Mouse (Mus musculus): ENCODE results near the gene Aimp2. TPM values are rescaled to one million over a fixed set of nuclear protein-coding genes. Genes with fewer than 3 reads are reported as not detected.
A peak's percentile ranks its signal among the peaks of the same experiment; 100 is the strongest.

Aimp2 gene
- polyA plus RNA-seq, 1 experiment from 2014 or later = 120 TPM

- H3K4me3 ChIP-seq (ENCODE audit: low read length) = no peak overlapping the region
- H3K4me2 ChIP-seq (replicated peaks; ENCODE audit: low read depth, low read length) = no peak overlapping the region
- H3K9ac ChIP-seq (ENCODE audit: low read depth, low read length) = no peak overlapping the region
- H3K27ac ChIP-seq (ENCODE audit: low read depth, low read length) = no peak overlapping the region
- no peaks in the 10 kb centered on the region for H3K9me3 ChIP-seq (ENCODE audit: control insufficient read depth, low read length)
- peaks cover under 1% of the 10 kb centered on the region; the same call in 1 of the 2 replicates for H3K4me1 ChIP-seq (ENCODE audit: control insufficient read depth, insufficient read depth, low read length)
- ATAC-seq (ENCODE audit: low FRiP score, low TSS enrichment) = no peak
- 95% methylated on average over 9 of the region's 9 CpGs for WGBS
- H3K36me3 ChIP-seq (ENCODE audit: control insufficient read depth, insufficient read depth, low read length) = peaks cover 47% of the 10 kb centered on the region
- H3K27me3 ChIP-seq (ENCODE audit: control insufficient read depth, insufficient read depth, low read length) = no peaks in the 10 kb centered on the region
Measured at GRCm38 (mm10) chr5:143916221-143916620, 6.6 kb upstream of the Aimp2 start.

- Histone ChIP-seq H3K27ac (ENCODE audit: low read depth, low read length) (peak overlapping the region; percentile 85), H3K27me3 (ENCODE audit: control insufficient read depth, insufficient read depth, low read length) (no peaks in the 10 kb centered on the region)
- no peak for ATAC-seq (ENCODE audit: low FRiP score, low TSS enrichment)
Measured at GRCm38 (mm10) chr5:143908926-143909325, 721 bp downstream of the Aimp2 start.

GRCm38 (mm10) chr5:143906429-143906828 lies 3.2 kb downstream of the Aimp2 start:
- Histone ChIP-seq H3K4me1 (ENCODE audit: control insufficient read depth, insufficient read depth, low read length) (peaks cover 23% of the 10 kb centered on the region), H3K27ac (ENCODE audit: low read depth, low read length) (no peak overlapping the region), H3K36me3 (ENCODE audit: control insufficient read depth, insufficient read depth, low read length) (peaks cover 45% of the 10 kb centered on the region), H3K4me3 (ENCODE audit: low read length) (no peak overlapping the region), H3K9ac (ENCODE audit: low read depth, low read length) (no peak overlapping the region), H3K4me2 (replicated peaks; ENCODE audit: low read depth, low read length) (no peak overlapping the region), H3K27me3 (ENCODE audit: control insufficient read depth, insufficient read depth, low read length) (no peaks in the 10 kb centered on the region), H3K9me3 (ENCODE audit: control insufficient read depth, low read length) (no peaks in the 10 kb centered on the region)
- WGBS = 77% methylated on average over 8 of the region's 8 CpGs
- ATAC-seq (ENCODE audit: low FRiP score, low TSS enrichment) = no peak

More at GRCm38 (mm10) chr5:143908926-143909325, 721 bp downstream of the Aimp2 start:
- no peaks in the 10 kb centered on the region for H3K9me3 ChIP-seq (ENCODE audit: control insufficient read depth, low read length)
- peaks cover 23% of the 10 kb centered on the region for H3K4me1 ChIP-seq (ENCODE audit: control insufficient read depth, insufficient read depth, low read length)
- peaks cover 25% of the 10 kb centered on the region for H3K36me3 ChIP-seq (ENCODE audit: control insufficient read depth, insufficient read depth, low read length)
- H3K9ac ChIP-seq (ENCODE audit: low read depth, low read length) = peak overlapping the region; percentile 70
- H3K4me2 ChIP-seq (replicated peaks; ENCODE audit: low read depth, low read length) = peak overlapping the region; percentile 63
- peak overlapping the region; percentile 69 for H3K4me3 ChIP-seq (ENCODE audit: low read length)
- WGBS = 2% methylated on average over 9 of the region's 9 CpGs

GRCm38 (mm10) chr5:143903813-143904212 lies 5.8 kb downstream of the Aimp2 start:
- peaks cover 70% of the 10 kb centered on the region for H3K36me3 ChIP-seq (ENCODE audit: control insufficient read depth, insufficient read depth, low read length)
- no peaks in the 10 kb centered on the region for H3K27me3 ChIP-seq (ENCODE audit: control insufficient read depth, insufficient read depth, low read length)
- peaks cover 15% of the 10 kb centered on the region for H3K4me1 ChIP-seq (ENCODE audit: control insufficient read depth, insufficient read depth, low read length)
- no peak overlapping the region for H3K9ac ChIP-seq (ENCODE audit: low read depth, low read length)
- WGBS = 91% methylated on average over 4 of the region's 4 CpGs
- no peak overlapping the region for H3K4me2 ChIP-seq (replicated peaks; ENCODE audit: low read depth, low read length)
- H3K4me3 ChIP-seq (ENCODE audit: low read length) = no peak overlapping the region
- H3K9me3 ChIP-seq (ENCODE audit: control insufficient read depth, low read length) = no peaks in the 10 kb centered on the region
- no peak overlapping the region for H3K27ac ChIP-seq (ENCODE audit: low read depth, low read length)
- ATAC-seq (ENCODE audit: low FRiP score, low TSS enrichment) = no peak

- Histone ChIP-seq H3K27me3 (ENCODE audit: control insufficient read depth, insufficient read depth, low read length) (no peaks in the 10 kb centered on the region), H3K9me3 (ENCODE audit: control insufficient read depth, low read length) (no peaks in the 10 kb centered on the region), H3K36me3 (ENCODE audit: control insufficient read depth, insufficient read depth, low read length) (peaks cover 87% of the 10 kb centered on the region), H3K27ac (ENCODE audit: low read depth, low read length) (no peak overlapping the region), H3K9ac (ENCODE audit: low read depth, low read length) (no peak overlapping the region), H3K4me3 (ENCODE audit: low read length) (no peak overlapping the region), H3K4me1 (ENCODE audit: control insufficient read depth, insufficient read depth, low read length) (no peaks in the 10 kb centered on the region), H3K4me2 (replicated peaks; ENCODE audit: low read depth, low read length) (no peak overlapping the region)
- ATAC-seq (ENCODE audit: low FRiP score, low TSS enrichment) = no peak
- WGBS = 74% methylated on average over 3 of the region's 3 CpGs
Measured at GRCm38 (mm10) chr5:143902111-143902510, 7.5 kb downstream of the Aimp2 start.

- H3K4me3 ChIP-seq (ENCODE audit: low read length) = no peak within 1 kb of the TSS
- H3K9ac ChIP-seq (ENCODE audit: low read depth, low read length) = no peak within 1 kb of the TSS
- H3K4me2 ChIP-seq (replicated peaks; ENCODE audit: low read depth, low read length) = no peak within 1 kb of the TSS
- WGBS = 89% methylated on average over 14 of the region's 14 CpGs
- peaks cover 62% of the 10 kb centered on the region for H3K36me3 ChIP-seq (ENCODE audit: control insufficient read depth, insufficient read depth, low read length)
- H3K4me1 ChIP-seq (ENCODE audit: control insufficient read depth, insufficient read depth, low read length) = no peaks in the 10 kb centered on the region
- no peak for ATAC-seq (ENCODE audit: low FRiP score, low TSS enrichment)
- H3K9me3 ChIP-seq (ENCODE audit: control insufficient read depth, low read length) = no peaks in the 10 kb centered on the region
- H3K27me3 ChIP-seq (ENCODE audit: control insufficient read depth, insufficient read depth, low read length) = no peaks in the 10 kb centered on the region
- no peak within 1 kb of the TSS for H3K27ac ChIP-seq (ENCODE audit: low read depth, low read length)
Measured at GRCm38 (mm10) chr5:143897635-143898330, 11.9 kb downstream of the Aimp2 start, which contains the start of gene Ankrd61. Gene Ankrd61 (minus strand): TSS chr5:143897685.

- Histone ChIP-seq H3K36me3 (ENCODE audit: control insufficient read depth, insufficient read depth, low read length) (peaks cover 52% of the 10 kb centered on the region), H3K4me3 (ENCODE audit: low read length) (no peak overlapping the region), H3K27me3 (ENCODE audit: control insufficient read depth, insufficient read depth, low read length) (no peaks in the 10 kb centered on the region), H3K9ac (ENCODE audit: low read depth, low read length) (no peak overlapping the region), H3K4me1 (ENCODE audit: control insufficient read depth, insufficient read depth, low read length) (no peaks in the 10 kb centered on the region), H3K9me3 (ENCODE audit: control insufficient read depth, low read length) (no peaks in the 10 kb centered on the region), H3K4me2 (replicated peaks; ENCODE audit: low read depth, low read length) (no peak overlapping the region), H3K27ac (ENCODE audit: low read depth, low read length) (no peak overlapping the region)
- WGBS = 73% methylated on average over 5 of the region's 5 CpGs
- no peak for ATAC-seq (ENCODE audit: low FRiP score, low TSS enrichment)
Measured at GRCm38 (mm10) chr5:143893396-143893795, 16.3 kb downstream of the Aimp2 start.

- ATAC-seq (ENCODE audit: low FRiP score, low TSS enrichment) = no peak
- Histone ChIP-seq H3K9ac (ENCODE audit: low read depth, low read length) (no peak overlapping the region), H3K4me3 (ENCODE audit: low read length) (no peak overlapping the region), H3K4me2 (replicated peaks; ENCODE audit: low read depth, low read length) (no peak overlapping the region), H3K4me1 (ENCODE audit: control insufficient read depth, insufficient read depth, low read length) (no peaks in the 10 kb centered on the region), H3K27ac (ENCODE audit: low read depth, low read length) (no peak overlapping the region), H3K27me3 (ENCODE audit: control insufficient read depth, insufficient read depth, low read length) (no peaks in the 10 kb centered on the region), H3K9me3 (ENCODE audit: control insufficient read depth, low read length) (no peaks in the 10 kb centered on the region), H3K36me3 (ENCODE audit: control insufficient read depth, insufficient read depth, low read length) (peaks cover 51% of the 10 kb centered on the region)
- WGBS = 71% methylated on average over 9 of the region's 9 CpGs
Measured at GRCm38 (mm10) chr5:143892255-143892886, 17.3 kb downstream of the Aimp2 start.

GRCm38 (mm10) chr5:143890741-143891140 lies 18.9 kb downstream of the Aimp2 start:
- H3K4me1 ChIP-seq (ENCODE audit: control insufficient read depth, insufficient read depth, low read length) = no peaks in the 10 kb centered on the region
- no peak overlapping the region for H3K9ac ChIP-seq (ENCODE audit: low read depth, low read length)
- ATAC-seq (ENCODE audit: low FRiP score, low TSS enrichment) = no peak
- H3K36me3 ChIP-seq (ENCODE audit: control insufficient read depth, insufficient read depth, low read length) = peaks cover 58% of the 10 kb centered on the region
- no peaks in the 10 kb centered on the region for H3K27me3 ChIP-seq (ENCODE audit: control insufficient read depth, insufficient read depth, low read length)
- 84% methylated on average over 6 of the region's 6 CpGs for WGBS
- H3K4me2 ChIP-seq (replicated peaks; ENCODE audit: low read depth, low read length) = no peak overlapping the region
- H3K4me3 ChIP-seq (ENCODE audit: low read length) = no peak overlapping the region
- no peak overlapping the region for H3K27ac ChIP-seq (ENCODE audit: low read depth, low read length)
- H3K9me3 ChIP-seq (ENCODE audit: control insufficient read depth, low read length) = peaks cover 4% of the 10 kb centered on the region; the same call in 1 of the 2 replicates

All from kidney, embryonic 14.5 days (tissue).